Mouse (Mus musculus): Measurements from ENCODE around the gene Ndufb10. TPM values are rescaled to one million over a fixed set of nuclear protein-coding genes. Genes with fewer than 3 reads are reported as not detected.

Ndufb10 gene
- total RNA-seq (2021), result 100 to 1,000 TPM; 199 to 228 TPM

DNA sequence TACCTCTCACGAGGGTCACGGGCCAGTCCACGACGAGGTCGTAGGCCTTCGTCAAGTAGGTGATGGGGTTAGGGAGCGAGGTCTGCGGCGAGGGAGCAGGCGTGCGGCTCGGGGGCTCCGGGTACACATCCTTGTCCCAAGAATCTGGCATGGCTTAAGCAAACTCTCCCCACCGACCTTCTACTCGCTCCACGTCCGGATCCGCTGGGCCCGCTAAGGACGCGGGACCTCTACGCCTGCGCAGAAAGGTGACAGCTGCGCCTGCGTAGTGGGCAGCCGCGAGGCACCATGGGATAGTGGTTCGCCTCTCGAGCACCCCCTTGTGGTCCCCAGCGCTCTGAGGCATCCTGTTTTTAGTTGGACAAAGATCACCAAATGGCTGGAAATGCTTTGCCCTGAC is at the start of gene Ndufb10:
Ndufb10 (minus strand) TSS at position 295 of the 400 bp plus-strand sequence.
- peak; percentile 91 to 95 for DNase-seq

DNA sequence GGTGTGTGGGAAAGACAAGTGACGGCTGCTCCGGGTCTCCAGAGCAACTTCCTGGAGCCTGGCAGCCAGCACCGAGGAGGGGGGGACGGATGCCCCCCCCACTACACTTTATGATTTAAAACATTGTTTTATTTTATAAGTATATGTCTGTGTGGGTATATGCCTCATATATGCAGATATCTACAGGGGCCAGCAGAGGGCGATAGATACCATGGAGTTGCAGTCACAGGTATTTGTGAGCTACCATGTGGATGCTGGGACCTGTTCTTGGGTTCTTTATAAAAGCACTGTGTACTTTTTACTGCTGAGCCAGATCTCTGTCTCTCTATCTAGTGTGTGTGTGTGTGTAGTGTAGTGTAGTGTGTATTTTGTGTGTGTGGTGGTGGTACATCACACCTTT is 49.0 kb upstream of the Ndufb10 start:
- DNase-seq, result no peak

DNA sequence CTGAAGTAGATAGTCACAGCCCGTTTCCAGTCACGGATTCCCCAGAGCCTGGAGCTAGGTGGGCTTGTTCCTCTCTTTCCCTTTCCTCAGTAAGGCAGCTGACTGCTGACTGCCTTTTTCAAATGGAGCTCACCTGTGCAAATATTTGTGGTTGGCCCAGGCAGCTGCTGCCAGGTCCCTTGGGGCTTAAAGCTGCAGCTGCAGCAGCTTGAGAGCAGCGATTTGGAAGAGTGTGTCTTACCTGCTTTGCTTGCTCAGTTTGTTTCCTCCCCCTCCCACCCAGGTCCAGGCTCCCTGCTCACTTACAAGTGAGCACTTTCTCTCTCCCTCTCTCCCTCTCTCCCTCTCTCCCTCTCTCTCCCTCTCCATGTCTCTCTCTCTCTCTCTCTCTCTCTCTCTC is 44.9 kb upstream of the Ndufb10 start:
- no peak for DNase-seq

- no peak for DNase-seq
Measured at GRCm38 (mm10) chr17:24766266-24766875, 42.1 kb upstream of the Ndufb10 start.

- no peak for DNase-seq
Measured at GRCm38 (mm10) chr17:24765016-24765905, 41.0 kb upstream of the Ndufb10 start.

DNA sequence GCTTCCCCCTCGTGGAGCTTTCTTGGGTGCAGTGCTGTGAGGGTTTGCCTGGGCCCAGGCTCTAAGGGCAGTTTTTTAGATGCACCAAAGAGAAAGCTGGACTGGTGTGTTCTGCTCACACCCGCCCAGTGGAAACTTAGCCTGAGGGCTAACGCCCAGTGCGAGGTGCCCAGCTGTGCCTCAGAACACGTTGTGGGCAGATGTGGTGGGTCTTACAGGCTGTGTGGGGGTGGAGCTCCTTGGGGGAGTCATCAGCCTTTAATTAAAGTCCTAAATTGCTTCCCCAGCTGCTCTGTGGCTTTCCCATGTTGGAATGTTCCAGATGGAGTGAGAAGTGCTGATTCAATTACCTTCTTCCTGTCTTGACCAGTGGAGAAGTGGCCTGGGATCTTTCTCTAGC is 36.8 kb upstream of the Ndufb10 start:
- DNase-seq, result no peak

GRCm38 (mm10) chr17:24757394-24757793 is 33.1 kb upstream of the Ndufb10 start:
- no peak for DNase-seq

DNA sequence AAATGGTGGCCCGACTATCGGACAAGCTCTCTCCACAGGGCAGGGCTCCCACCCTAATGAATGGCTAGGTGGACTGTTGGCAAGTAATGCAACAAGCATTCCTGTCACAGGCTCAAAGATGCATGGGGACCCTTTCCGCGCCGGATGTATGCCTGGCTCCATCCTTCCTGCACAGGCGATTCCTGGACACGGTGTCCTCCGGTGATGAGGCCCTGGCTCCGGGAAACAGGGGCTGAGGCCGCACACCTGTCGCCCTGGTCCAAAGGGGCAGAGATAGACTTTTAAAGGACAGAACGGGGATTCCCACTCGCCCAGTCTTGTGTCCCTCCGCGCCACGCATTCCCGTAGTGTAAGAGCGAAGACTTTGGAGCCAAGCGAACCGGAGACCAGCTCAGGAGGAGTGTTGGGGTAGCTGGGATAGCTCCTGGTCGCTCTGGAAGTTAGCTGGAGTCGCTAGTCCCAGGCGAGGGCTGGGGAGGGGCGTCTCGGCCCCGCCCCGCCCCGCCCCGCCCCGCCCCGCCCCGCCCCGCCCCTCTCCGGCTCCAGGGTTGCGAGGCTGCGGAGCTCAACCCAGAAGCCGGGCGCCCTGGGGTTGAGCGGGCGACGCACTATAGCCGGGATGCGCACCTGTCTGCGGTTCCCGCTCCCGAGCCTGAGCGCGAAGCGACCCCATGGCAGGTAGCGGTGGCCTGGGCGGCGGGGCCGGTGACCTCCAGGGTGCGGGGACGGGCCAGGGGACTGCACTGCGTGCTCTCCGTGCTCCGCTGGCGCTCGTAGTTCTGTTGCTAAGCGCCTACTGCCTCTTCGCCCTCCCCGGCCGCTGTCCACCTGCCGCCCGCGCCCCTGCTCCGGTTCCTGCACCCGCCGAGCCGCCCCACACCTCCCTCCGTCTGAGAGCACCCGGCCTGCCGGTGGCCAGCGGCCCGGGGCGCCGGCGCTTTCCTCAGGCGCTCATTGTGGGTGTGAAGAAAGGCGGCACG is 28.4 kb upstream of the Ndufb10 start, which contains the start of gene Hs3st6:
Hs3st6 (plus strand) TSS at position 574 of the 980 bp plus-strand sequence.
- no peak for DNase-seq

GRCm38 (mm10) chr17:24751528-24751927 is 27.2 kb upstream of the Ndufb10 start:
- DNase-seq, result no peak

DNA sequence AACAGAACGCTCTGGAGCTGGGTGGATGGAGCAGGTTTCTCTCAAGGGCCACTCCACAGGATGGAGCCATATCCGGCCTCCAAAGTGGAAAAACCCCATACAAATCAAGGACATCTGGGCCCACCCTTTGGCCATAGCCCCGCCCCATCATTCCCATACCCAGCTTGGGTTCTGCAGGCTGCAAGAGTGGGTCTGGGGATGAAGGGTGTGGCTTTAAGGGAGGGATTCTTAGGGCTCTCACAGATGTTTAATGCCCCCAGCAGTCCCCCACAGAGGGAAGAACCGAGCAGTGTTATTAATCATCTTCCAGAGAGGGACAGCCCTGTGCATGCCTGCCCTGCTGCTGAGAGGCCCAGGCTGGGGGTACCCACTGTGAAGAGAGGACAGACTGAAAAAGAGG is 22.7 kb upstream of the Ndufb10 start:
- no peak for DNase-seq

DNA sequence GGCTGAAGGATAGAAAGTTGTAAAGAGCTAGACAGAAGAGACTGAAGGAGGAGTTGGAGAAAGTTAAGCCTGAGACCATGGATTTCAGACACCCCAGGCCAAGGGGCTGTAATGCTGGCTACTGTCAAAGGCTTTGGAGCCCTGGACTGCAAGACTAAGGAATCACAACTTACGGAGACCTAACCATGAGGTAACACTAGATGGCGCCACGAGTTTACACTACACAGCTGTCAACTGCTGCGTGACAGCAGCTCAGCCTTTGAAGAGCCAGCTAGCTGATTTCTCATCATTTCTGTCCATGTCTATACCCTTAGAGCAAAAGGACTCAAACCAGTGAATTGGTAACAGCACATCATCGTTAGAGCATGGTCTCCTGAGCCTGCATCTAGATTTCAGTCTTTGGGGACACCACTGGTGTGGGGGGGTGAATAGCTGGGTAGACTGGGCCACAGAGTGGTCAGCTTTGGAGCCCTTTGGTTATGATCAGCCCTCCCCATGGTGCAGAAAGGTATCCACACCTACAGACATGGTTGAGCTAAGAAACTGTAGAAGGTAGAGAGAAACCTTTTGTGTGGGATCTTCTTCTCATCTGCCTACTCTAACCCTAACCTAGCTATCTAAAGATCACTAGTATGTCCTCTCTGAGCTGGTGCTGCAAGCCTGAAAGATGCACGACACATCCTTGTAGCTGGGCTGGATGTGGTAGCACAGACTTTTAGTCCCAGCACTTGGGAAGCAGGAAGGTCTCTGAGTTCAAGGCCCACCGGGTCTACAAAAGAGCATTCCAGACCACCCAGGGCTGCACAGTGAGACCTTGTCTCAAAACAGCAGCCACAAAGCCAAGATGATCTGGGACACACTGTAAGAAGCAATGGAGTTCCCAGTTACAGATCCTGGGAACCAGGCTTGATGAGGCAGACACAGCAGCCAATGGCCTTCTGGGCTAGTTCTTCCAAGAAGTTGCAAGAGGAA is 21.5 kb upstream of the Ndufb10 start:
- peak; percentile 68 to 83 for DNase-seq

DNA sequence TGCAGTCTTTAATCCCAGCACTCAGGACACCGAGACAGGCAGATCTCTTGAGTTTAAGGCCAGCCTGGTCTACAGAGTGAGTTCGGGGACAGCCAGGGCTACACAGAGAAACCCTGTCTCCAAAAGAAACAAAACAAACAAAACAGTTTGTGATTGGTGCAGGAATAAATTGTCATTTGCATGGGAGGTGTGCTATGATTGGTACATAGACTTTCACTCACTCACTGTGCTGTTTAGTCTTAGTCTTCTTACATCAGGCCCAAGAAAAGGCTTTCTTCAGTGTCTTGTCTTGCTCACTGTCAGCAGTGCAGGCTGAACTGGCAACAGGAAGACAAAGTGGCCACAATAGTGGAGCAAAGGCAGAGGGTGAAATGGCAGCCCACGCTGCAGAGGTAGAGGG is 20.1 kb upstream of the Ndufb10 start:
- DNase-seq, result no peak

- no peak for DNase-seq
Measured at GRCm38 (mm10) chr17:24743896-24744295, 19.6 kb upstream of the Ndufb10 start.

GRCm38 (mm10) chr17:24742307-24742706 is 18.0 kb upstream of the Ndufb10 start:
- DNase-seq, result no peak

DNA sequence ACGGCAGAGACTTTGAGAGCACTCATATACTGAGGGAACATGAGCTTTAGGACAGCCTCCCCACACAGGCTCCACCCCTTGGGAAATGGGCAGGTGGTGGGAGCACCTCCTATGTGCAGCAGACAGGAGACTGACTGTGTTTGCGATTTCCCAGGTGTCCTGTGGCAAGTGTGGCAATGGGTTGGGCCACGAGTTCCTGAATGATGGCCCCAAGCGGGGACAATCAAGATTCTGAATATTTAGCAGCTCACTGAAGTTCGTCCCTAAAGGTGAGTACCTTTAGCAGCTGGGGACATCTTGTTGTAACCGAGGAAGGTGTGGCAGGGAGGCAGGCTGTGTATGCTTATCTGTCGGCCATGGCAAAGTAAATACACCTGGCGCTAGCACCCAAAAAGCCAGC is 15.6 kb upstream of the Ndufb10 start:
- DNase-seq, result no peak

- no peak for DNase-seq
Measured at GRCm38 (mm10) chr17:24738238-24738637, 14.0 kb upstream of the Ndufb10 start.

DNA sequence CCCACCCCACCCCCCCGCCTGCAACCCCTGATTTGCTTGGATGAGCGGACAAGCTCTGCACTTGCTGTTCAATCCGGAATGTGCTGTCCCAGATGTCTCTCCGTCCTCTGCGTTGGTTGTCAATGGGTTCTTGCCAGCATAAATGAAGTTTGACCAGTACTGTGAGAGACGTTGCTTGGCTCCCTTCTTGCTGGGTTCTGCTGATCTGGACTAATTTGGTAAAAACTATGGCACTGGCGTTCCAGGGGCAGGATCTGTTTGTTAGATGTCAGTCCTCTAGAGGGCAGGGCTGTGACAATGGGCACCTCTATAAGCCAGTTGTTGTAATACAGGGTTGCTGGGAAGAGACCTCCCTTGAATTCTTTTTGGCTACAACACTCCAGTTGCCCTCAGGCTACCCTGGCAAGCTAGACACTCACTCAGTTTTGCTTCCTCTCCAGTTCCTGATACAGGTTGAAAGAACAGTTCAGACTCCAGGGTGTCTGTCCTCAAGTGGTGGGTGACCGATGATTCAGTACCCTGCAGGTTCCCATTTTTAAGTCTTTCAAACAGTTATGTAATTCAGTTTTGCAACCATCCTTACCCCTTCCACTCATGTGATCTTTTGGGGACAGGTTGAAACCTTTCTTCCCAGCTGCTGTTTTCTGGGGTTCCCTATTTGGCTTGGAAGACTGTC is 13.0 kb upstream of the Ndufb10 start:
- DNase-seq, result no peak

DNA sequence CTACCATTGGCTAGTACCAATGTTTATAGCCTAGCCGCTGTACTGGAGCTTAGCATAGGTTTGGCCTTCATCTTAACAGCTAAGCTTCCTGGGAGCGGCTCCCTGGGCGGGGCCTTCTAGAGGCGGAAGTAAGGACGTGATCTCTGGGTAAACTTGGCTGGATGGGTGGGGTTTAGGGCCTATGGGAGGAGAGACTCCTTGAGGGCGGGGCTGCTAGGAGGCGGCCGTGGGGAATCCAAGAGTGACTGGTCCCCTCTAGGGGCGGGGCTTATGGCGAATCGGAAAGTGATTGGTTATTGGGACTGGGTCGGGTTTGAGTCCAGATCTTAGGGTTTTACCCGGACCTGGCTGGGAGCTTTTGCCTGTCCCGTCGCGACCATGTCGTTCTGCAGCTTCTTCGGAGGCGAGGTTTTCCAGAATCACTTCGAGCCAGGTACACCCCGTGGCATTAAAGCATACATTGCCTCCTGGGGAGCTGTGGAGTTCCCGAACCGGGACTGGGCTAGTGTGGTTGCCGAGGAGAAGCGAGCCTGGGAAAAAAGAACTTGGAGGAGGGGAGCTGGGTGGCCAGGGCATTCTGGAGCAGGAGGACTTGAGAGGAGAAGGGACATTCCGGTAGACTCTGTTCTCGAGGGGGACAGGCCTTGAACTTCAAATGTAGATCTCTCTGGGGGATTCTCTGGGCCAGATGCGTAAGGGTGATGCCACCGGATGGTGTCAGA is 12.2 kb upstream of the Ndufb10 start, which contains the start of gene Msrb1:
Msrb1 (plus strand) TSS at position 313 of the 722 bp plus-strand sequence.
- peak; percentile 91 to 92 for DNase-seq

GRCm38 (mm10) chr17:24735446-24735845 is 11.2 kb upstream of the Ndufb10 start:
- DNase-seq, result no peak

GRCm38 (mm10) chr17:24734513-24734912 is 10.2 kb upstream of the Ndufb10 start:
- no peak for DNase-seq

Data from layer of hippocampus, postnatal 36 days (tissue).